Mouse (Mus musculus) lung, adult 18-20 months (tissue): ENCODE results near the gene Rabl2.

Experiments
- DNase-seq, 2 experiments: peaks; one replicate each; pipeline ENCODE4 v3.0.0; 2022; ENCODE audit warnings: mixed read lengths in 2 of 2

Rabl2 gene

DNA sequence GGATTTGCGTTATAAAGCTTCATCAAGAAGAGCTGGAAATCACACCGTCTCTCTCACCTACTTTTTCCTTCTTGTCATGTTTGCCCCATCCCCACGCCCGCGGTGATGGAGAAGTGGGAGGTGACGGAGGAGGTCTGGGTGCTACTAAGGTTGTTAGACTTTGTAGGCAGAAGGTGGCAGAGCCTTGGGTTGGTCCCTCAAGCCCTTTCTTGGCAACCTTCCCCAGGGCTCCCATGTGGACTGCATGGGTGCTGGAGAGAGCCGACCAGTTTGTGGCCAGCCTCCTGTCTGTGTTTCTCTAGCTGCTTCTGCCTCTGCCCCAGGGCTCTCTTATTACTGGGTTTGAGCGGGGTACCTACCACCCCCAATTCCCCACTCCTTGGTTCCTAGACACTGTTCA, 41.2 kb downstream of the Rabl2 start:
- DNase-seq = no peak

DNA sequence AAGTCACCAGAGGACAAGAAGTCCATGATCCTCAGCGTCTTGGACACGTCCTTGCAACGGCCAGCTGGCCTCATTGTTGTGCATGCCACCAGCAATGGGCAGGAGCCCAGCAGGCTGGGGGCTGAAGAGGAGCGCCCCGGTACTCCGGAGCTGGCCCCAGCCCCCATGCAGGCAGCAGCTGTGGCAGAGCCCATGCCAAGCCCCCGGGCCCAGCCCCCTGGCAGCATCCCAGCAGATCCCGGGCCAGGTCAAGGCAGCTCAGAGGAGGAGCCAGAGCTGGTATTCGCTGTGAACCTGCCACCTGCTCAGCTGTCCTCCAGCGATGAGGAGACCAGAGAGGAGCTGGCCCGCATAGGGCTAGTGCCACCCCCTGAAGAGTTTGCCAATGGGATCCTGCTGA, 42.9 kb downstream of the Rabl2 start:
- no peak for DNase-seq

DNA sequence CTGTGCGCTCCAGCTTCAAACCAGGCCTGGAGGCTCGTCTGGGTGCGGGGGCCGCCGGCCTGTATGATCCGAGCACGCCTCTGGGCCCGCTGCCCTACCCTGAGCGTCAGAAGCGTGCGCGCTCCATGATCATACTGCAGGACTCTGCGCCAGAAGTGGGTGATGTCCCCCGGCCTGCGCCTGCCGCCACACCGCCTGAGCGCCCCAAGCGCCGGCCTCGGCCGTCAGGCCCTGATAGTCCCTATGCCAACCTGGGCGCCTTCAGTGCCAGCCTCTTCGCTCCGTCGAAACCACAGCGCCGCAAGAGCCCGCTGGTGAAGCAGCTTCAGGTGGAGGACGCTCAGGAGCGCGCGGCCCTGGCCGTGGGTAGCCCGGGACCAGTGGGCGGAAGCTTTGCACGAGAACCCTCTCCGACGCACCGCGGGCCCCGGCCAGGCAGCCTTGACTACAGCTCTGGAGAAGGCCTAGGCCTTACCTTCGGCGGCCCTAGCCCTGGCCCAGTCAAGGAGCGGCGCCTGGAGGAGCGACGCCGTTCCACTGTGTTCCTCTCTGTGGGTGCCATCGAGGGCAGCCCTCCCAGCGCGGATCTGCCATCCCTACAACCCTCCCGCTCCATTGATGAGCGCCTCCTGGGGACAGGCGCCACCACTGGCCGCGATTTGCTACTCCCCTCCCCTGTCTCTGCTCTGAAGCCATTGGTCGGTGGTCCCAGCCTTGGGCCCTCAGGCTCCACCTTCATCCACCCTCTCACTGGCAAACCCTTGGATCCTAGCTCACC, 43.7 kb downstream of the Rabl2 start:
- DNase-seq = no peak

DNA sequence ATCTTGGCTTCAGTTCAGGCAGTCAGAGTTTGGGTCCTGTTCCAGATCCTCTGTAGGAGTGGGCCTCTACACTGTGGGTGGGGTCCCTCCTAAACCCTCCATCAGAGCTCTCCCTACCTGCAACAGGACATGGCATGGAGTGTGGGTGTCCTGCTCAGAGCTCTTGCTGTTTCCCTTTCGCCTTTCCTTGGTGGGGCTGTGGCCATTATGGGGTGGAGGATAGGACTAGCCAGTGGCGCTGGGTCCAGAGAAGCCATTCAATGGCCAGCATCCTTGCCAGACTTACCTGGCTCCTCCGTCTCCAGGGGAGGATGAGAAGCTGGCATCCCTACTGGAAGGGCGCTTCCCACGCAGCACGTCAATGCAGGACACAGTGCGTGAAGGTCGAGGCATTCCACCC, 44.4 kb downstream of the Rabl2 start:
- no peak for DNase-seq

DNA sequence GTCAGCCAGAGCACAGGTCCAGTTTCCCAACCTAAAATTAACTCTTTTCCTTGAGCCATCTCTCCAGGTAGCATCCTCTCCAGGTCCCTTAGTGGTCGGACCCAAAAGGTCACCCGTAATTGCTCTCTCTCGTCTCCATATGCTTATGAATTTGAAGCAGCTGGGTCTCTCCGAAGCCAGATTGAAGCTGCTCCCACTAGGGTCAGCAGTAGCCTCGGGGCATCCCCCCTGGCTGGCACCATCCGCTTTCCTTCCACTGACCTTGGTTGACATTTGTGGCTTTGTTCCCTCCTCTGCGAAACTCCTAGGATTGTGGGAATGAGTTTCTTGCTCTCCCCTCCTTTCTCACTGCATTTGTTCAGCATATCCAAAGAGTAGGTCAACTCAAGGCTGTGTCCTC, 47.6 kb downstream of the Rabl2 start:
- DNase-seq = no peak

DNA sequence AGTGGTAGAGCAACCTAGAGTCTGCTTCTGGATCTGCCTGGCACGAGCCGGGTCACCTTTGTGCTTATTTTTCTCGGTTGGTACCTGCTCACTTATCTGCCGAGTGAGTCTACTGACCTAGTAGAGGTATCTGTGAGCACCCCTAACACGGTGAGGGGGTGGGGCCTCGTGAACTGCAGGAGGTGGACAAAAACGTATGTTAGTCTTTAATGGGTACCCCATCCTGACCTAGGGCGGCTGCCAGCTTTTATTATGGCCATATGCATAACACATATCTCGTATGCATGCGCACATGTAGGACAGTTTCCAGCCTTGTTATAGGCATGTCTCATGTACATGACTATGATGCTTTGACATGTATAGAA, 57.9 kb downstream of the Rabl2 start:
- no peak for DNase-seq

DNA sequence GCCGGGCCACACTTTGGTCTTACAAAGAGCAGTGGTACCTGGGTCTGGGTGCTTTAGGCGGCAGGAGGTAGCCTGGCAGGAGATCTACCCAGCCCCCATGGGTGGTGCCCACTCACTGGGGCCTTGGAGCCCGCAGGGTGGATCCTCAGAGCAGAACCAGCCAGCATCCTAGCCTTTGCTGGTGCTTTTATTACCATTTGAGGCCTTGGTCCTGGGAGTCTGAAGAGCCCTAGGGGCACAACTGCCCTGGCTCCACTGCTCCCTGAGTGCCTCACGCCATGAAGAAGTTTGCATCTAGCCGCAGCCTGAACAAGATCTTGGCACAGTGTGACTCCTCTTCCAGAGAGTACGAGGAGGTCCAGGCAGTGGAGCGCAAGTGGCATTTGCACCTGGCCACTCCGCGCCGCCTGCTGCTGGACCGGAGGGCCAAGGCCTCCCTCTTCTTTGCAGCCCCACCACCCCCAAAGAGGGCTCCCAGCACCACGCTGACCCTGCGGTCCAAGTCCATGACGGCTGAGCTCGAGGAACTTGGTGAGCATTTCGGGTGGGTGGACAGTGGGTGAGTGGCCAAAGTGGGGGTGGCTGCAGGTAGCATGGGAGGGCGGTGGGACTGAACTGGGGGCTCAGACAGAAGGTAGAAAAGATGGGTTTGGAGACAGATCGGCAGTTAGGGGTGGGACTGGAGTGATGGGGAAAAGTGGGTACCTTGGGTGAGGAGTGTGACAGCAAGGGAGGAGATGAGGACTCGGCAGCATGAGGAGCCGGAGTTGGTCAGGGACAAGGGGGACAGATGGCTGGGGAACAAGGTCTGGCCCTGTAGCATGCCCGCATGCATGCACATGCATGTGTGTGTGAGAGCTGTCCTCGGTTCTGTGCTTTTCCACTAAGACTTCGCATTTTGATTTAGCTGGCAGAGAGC, 58.5 kb downstream of the Rabl2 start:
- DNase-seq = no peak
